Mouse (Mus musculus) CH12.LX (cell line): Measurements from ENCODE around the gene Ctnnd2. TPM values are rescaled to one million over a fixed set of nuclear protein-coding genes. Genes with fewer than 3 reads are reported as not detected.

Experiments
- DNase-seq: peaks from one replicate; pipeline ENCODE4 v3.0.0-alpha.2; 2013; ENCODE audit errors: extremely low read depth
- H3K27ac ChIP-seq: 2 replicates; pipeline ENCODE4 v1.5.1; 2012; ENCODE audit warnings: low read depth, mild to moderate bottlenecking, control low read depth, moderate library complexity; ENCODE audit not compliant: insufficient read depth
- H3K27me3 ChIP-seq: replicated peaks from 2 replicates; pipeline ENCODE3; 2012; ENCODE audit warnings: inconsistent platforms
- H3K36me3 ChIP-seq, 2 experiments: replicated peaks in 1 of 2; 2 replicates each; pipeline versions ENCODE3 to v1.6.1; 2012; ENCODE audit warnings: inconsistent platforms in 1 of 2, low read length in 1 of 2, mild to moderate bottlenecking in 1 of 2, mixed read lengths in 1 of 2, moderate library complexity in 1 of 2; ENCODE audit not compliant: control insufficient read depth in 1 of 2, insufficient read depth in 1 of 2
- H3K4me1 ChIP-seq, 2 experiments: 2 replicates each; pipeline ENCODE4 v1.6.1; 2012; ENCODE audit warnings: inconsistent platforms in 1 of 2, moderate library complexity in 1 of 2; ENCODE audit not compliant: insufficient read depth in 2 of 2, control insufficient read depth in 1 of 2
- H3K4me2 ChIP-seq: 2 replicates; pipeline ENCODE4 v1.6.1; 2012; ENCODE audit warnings: low read depth, mild to moderate bottlenecking, control low read depth; ENCODE audit not compliant: poor library complexity, insufficient read depth, severe bottlenecking
- H3K4me3 ChIP-seq, 3 experiments: fragments of 150-350 bp in 1 of 3; sonication (generic) in 1 of 3; replicated peaks in 1 of 3; 2 replicates each; pipeline versions ENCODE3 to v1.5.1; 2011 to 2012; ENCODE audit warnings: low read depth in 2 of 3, low read length in 2 of 3, mild to moderate bottlenecking in 2 of 3, moderate library complexity in 2 of 3, control low read depth in 1 of 3, improper control_type of control experiment in 1 of 3, inconsistent platforms in 1 of 3, mixed read lengths in 1 of 3; ENCODE audit not compliant: poor library complexity in 1 of 3
- H3K79me2 ChIP-seq: replicated peaks from 2 replicates; pipeline ENCODE4 v1.6.1; 2012; ENCODE audit warnings: mild to moderate bottlenecking, moderate library complexity; ENCODE audit not compliant: control insufficient read depth, poor library complexity, insufficient read depth, severe bottlenecking; ENCODE audit errors: extremely low read depth
- H3K9ac ChIP-seq: 2 replicates; pipeline ENCODE4 v1.6.1; 2012; ENCODE audit warnings: low read depth, mild to moderate bottlenecking, control low read depth, moderate library complexity; ENCODE audit not compliant: insufficient read depth
- H3K9me3 ChIP-seq: replicated peaks from 2 replicates; pipeline ENCODE3; 2012; ENCODE audit warnings: low read length, inconsistent platforms, mixed read lengths
- BHLHE40 ChIP-seq: IDR thresholded peaks from 2 replicates; pipeline ENCODE4 v1.6.1; 2011; ENCODE audit warnings: mild to moderate bottlenecking, low read depth, low read length, improper control_type of control experiment
- CHD1 ChIP-seq: IDR thresholded peaks from 2 replicates; pipeline ENCODE4 v1.6.1; 2012; ENCODE audit warnings: low read depth, low read length, improper control_type of control experiment, inconsistent platforms
- CTCF ChIP-seq, 2 experiments: IDR thresholded peaks in 1 of 2; conservative IDR thresholded peaks in 1 of 2; 2 replicates each; pipeline ENCODE4 v1.5.1; 2011 to 2012; ENCODE audit warnings: low read depth in 2 of 2, low read length in 2 of 2, improper control_type of control experiment in 1 of 2, inconsistent platforms in 1 of 2, mild to moderate bottlenecking in 1 of 2, moderate library complexity in 1 of 2
- E2F4 ChIP-seq: IDR thresholded peaks from 2 replicates; pipeline ENCODE4 v1.6.1; 2011; ENCODE audit warnings: low read depth, low read length, improper control_type of control experiment; ENCODE audit not compliant: insufficient replicate concordance
- HCFC1 ChIP-seq: IDR thresholded peaks from 2 replicates; pipeline ENCODE4 v1.6.1; 2012; ENCODE audit warnings: low read depth, mild to moderate bottlenecking, inconsistent platforms, low read length, improper control_type of control experiment
- IRF4 ChIP-seq: IDR thresholded peaks from 2 replicates; pipeline ENCODE4 v1.6.1; 2014; ENCODE audit warnings: low read depth, mild to moderate bottlenecking, inconsistent platforms, low read length, improper control_type of control experiment
- JUND ChIP-seq: conservative IDR thresholded peaks from 2 replicates; pipeline ENCODE4 v1.6.1; 2011; ENCODE audit warnings: low read depth, low read length, improper control_type of control experiment
- MAX ChIP-seq: IDR thresholded peaks from 2 replicates; pipeline ENCODE4 v1.6.1; 2011; ENCODE audit warnings: low read length, improper control_type of control experiment
- NRF1 ChIP-seq: IDR thresholded peaks from 2 replicates; pipeline ENCODE4 v1.6.1; 2014; ENCODE audit warnings: low read depth, mild to moderate bottlenecking, inconsistent platforms, low read length, improper control_type of control experiment, moderate library complexity
- PAX5 ChIP-seq: IDR thresholded peaks from 2 replicates; pipeline ENCODE4 v1.6.1; 2012; ENCODE audit warnings: low read length, inconsistent platforms, mixed read lengths
- RCOR1 ChIP-seq: conservative IDR thresholded peaks from 2 replicates; pipeline ENCODE4 v1.6.1; 2012; ENCODE audit warnings: low read depth, mild to moderate bottlenecking, inconsistent platforms, low read length, improper control_type of control experiment
- SIN3A ChIP-seq: IDR thresholded peaks from 2 replicates; pipeline ENCODE4 v1.6.1; 2012; ENCODE audit warnings: low read length, improper control_type of control experiment, inconsistent platforms
- SMC3 ChIP-seq: IDR thresholded peaks from 2 replicates; pipeline ENCODE4 v1.6.1; 2011; ENCODE audit warnings: low read depth, low read length, improper control_type of control experiment
- UBTF ChIP-seq: IDR thresholded peaks from 2 replicates; pipeline ENCODE4 v1.6.1; 2012; ENCODE audit warnings: low read depth, mild to moderate bottlenecking, inconsistent platforms, low read length, improper control_type of control experiment, moderate library complexity
- USF1 ChIP-seq: IDR thresholded peaks from 2 replicates; pipeline ENCODE4 v1.6.1; 2014; ENCODE audit warnings: low read depth, mild to moderate bottlenecking, inconsistent platforms, low read length, improper control_type of control experiment
- USF2 ChIP-seq: conservative IDR thresholded peaks from 2 replicates; pipeline ENCODE4 v1.6.1; 2011; ENCODE audit warnings: low read depth, low read length, improper control_type of control experiment
- dilution Hi-C: fragments of 300-500 bp; cut with MboI; formaldehyde crosslinking; loops from 2 replicates; pipeline ENCODE4 v1.14.3; 2020; ENCODE audit warnings: low sequenced_read_pairs; ENCODE audit not compliant: extremely low pct_unique_long_range_greater_than_20kb, extremely low pct_ligation_motif_present
- in situ Hi-C: fragments of 300-500 bp; cut with MboI; formaldehyde crosslinking; loops from 3 replicates; pipeline ENCODE4 v1.14.3; 2019; ENCODE audit warnings: low sequenced_read_pairs, low pct_ligation_motif_present, low pct_unique_long_range_greater_than_20kb, mixed read lengths
- polyA plus RNA-seq: library from polyadenylated mRNA; unstranded; fragments of >175 nt; gene quantifications from 2 replicates; pipeline ENCODE4 v1.2.1, GENCODE M21; 2012; ENCODE audit warnings: low read depth; ENCODE audit not compliant: insufficient read length
- total RNA-seq, 2 experiments: library from RNA; depleted of rRNA; stranded (reverse); fragments of 300-350 nt in 1 of 2; fragments of >200 nt in 1 of 2; gene quantifications; 2 replicates each; pipeline ENCODE4 v1.2.3; 2012 to 2014

Ctnnd2 gene
- total and polyA plus RNA-seq, 3 experiments: 0.23 TPM; not detected in 2

DNA sequence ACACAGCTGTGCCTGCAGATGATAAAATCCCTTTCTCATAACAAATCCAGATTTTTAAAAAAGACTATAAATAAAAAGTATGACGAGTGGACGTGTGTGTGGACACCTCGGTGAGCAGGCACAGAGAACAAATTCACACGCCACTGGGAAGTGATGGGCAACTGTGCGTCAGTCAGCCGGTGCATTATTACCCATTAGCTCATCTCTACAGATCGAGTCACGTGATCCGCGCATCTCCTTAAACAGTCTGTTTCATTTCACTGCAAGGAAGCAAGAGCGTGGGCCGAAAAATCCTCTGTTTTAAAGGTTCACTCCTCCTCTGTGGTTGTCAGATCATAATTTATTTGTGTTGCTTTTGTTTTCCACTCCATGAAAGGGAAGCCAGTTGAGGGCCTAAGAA lies 378.6 kb downstream of the Ctnnd2 start:
- H3K4me2 ChIP-seq: no peak overlapping the region
- in situ Hi-C loops: no loop called here
- no peaks in the 10 kb centered on the region for H3K9me3 ChIP-seq
- no peak overlapping the region for H3K9ac ChIP-seq
- TF ChIP-seq E2F4: no peak
- no peak for TF ChIP-seq CTCF (conservative IDR thresholded peaks at IDR 0.05 in 1 of 2, IDR thresholded peaks at IDR 0.05 in 1 of 2; ENCODE audit: low read depth in 2 of 2, low read length in 2 of 2)
- TF ChIP-seq PAX5: no peak
- no peak for TF ChIP-seq USF2
- TF ChIP-seq USF1: no peak
- no peak for TF ChIP-seq UBTF
- TF ChIP-seq NRF1: no peak
- H3K4me1 ChIP-seq: peaks cover 8 to 14% of the 10 kb centered on the region in 2 experiments
- DNase-seq: no peak
- H3K4me3 ChIP-seq: no peak overlapping the region
- dilution Hi-C loops: no loop called here
- no peak overlapping the region for H3K27ac ChIP-seq
- no peaks in the 10 kb centered on the region for H3K36me3 ChIP-seq
- H3K27me3 ChIP-seq: no peaks in the 10 kb centered on the region
- no peaks in the 10 kb centered on the region for H3K79me2 ChIP-seq

GRCm38 (mm10) chr15:30553910-30554406 lies 381.6 kb downstream of the Ctnnd2 start:
- H3K4me2 ChIP-seq: no peak overlapping the region
- dilution Hi-C loops (no loop called here), in situ Hi-C loops (no loop called here)
- H3K27me3 ChIP-seq: no peaks in the 10 kb centered on the region
- peaks cover 13 to 32% of the 10 kb centered on the region in 2 experiments for H3K4me1 ChIP-seq
- TF ChIP-seq JUND (no peak), E2F4 (no peak), HCFC1 (no peak), PAX5 (no peak), CHD1 (peak; percentile 91), BHLHE40 (0 out of 2 replicates have a peak, but pooled peaks have one; percentile 17), IRF4 (peak; percentile 58; the same call in 1 of the 2 replicates)
- H3K9me3 ChIP-seq: no peaks in the 10 kb centered on the region
- H3K36me3 ChIP-seq: no peaks in the 10 kb centered on the region
- no peak overlapping the region for H3K9ac ChIP-seq
- DNase-seq: peak; percentile 38
- H3K27ac ChIP-seq: no peak overlapping the region
- H3K4me3 ChIP-seq: no peak overlapping the region
- no peaks in the 10 kb centered on the region for H3K79me2 ChIP-seq

DNA sequence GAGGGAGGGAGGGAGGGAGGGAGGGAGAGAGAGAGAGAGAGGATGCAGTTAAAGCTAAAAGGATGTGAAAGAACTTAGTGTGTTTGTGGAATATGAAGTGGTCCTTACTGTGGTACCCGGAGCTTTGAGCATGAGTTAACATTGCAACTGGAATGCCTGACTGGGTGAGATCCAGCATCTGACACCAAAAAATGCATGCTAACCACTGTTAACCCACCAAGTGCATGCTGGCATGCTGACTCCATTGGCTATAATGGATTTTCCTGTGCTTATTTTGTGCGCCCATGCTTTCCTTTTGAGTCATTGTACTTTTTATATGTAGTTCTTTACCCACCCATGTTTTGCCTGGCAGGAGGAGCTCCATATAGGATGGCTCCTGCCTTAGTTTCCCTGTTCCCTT lies 383.4 kb downstream of the Ctnnd2 start:
- TF ChIP-seq SIN3A: no peak
- TF ChIP-seq MAX: no peak
- no peak for TF ChIP-seq RCOR1
- no peak for TF ChIP-seq E2F4
- TF ChIP-seq SMC3: no peak
- H3K4me1 ChIP-seq: peaks cover 13 to 32% of the 10 kb centered on the region in 2 experiments
- H3K36me3 ChIP-seq: no peaks in the 10 kb centered on the region
- dilution Hi-C loops: no loop called here
- no peaks in the 10 kb centered on the region for H3K27me3 ChIP-seq
- in situ Hi-C loops: no loop called here
- DNase-seq: no peak
- H3K79me2 ChIP-seq: no peaks in the 10 kb centered on the region
- H3K27ac ChIP-seq: no peak overlapping the region
- H3K9me3 ChIP-seq: no peaks in the 10 kb centered on the region
- no peak overlapping the region for H3K4me2 ChIP-seq
- no peak overlapping the region for H3K9ac ChIP-seq
- H3K4me3 ChIP-seq: no peak overlapping the region
